Mouse (Mus musculus) liver, postnatal 0 days (tissue): ENCODE data around the gene Nrbp1.

ENCODE experiments used
- CTCF ChIP-seq: sonication (generic); IDR thresholded peaks from 2 replicates; pipeline ENCODE4 v1.5.1; 2016; ENCODE audit warnings: antibody characterized with exemption, low read depth
- EP300 ChIP-seq: IDR thresholded peaks from 2 replicates; pipeline ENCODE4 v1.6.1; 2016; ENCODE audit warnings: antibody characterized with exemption, low read depth, mild to moderate bottlenecking

- TF ChIP-seq CTCF (no peak), EP300 (no peak)
Observed at GRCm38 (mm10) chr5:31204421-31204820, 36.2 kb upstream of the Nrbp1 start.
